Mouse (Mus musculus) lung, adult 18-20 months (tissue): ENCODE results near the gene Tfap2c.

Experiments
- DNase-seq, 2 experiments: peaks; one replicate each; pipeline ENCODE4 v3.0.0; 2022; ENCODE audit warnings: mixed read lengths in 2 of 2

Gene Tfap2c

DNA sequence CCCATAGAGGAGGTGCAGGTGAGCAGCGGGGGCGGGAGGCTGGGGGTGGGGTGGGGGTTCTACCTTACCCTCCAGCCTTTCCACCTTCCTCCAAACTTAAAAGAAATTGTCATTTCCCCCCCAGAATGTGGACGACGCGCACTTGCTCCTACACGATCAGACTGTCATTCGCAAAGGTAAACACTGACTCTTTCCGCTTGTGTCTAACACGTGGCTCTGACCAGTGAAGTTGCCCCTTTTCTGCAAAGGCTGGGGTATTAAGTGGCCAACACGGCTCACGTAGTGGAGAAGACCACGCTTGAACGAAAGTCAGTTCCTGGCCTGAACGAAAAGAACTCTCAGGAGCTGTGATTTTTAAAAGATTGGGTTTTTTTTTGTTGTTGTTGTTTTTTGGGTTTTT is 2.5 kb downstream of the Tfap2c start:
- DNase-seq: no peak

DNA sequence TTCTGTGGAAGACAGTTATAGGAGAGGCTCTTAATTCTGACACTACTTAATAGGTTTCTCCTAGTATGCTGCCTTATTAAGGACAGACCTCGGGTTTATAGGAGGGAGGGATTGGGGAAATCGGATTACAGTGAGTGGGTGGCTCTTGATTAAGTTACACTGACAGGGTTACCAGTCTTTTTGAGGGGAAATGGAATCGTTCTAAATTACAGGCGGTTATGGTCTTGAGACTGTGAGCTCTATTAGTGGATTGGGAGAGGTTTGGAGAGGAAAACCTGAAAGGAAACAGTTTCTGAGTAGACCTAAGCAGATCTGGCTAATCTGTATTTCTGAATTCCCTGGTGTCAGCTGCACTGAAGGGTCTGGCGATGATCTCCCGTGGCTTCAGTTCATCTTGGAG is 3.3 kb downstream of the Tfap2c start:
- no peak for DNase-seq

GRCm38 (mm10) chr2:172554211-172554610 is 4.8 kb downstream of the Tfap2c start:
- no peak for DNase-seq

GRCm38 (mm10) chr2:172558674-172559468 is 9.5 kb downstream of the Tfap2c start:
- no peak for DNase-seq

DNA sequence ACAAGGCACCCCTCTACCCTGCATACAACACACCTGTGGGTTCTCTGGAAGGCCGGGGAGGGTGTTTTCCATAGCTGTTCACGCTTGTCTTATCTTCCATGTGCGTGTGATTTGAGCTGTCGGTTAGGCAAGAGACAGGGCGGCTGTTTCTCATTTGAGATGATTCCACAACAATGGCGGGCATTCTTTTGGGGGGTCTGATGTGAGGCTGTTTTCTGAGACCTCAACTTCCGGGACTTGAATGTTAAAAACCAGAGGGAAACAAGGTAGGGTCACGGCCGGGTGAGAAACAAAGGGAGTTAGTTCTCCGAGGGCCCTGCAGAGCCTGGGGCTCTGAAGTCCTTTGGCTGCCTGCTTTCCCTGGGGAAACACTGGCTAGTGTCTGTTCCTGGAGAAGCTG is 11.6 kb downstream of the Tfap2c start:
- DNase-seq: no peak

DNA sequence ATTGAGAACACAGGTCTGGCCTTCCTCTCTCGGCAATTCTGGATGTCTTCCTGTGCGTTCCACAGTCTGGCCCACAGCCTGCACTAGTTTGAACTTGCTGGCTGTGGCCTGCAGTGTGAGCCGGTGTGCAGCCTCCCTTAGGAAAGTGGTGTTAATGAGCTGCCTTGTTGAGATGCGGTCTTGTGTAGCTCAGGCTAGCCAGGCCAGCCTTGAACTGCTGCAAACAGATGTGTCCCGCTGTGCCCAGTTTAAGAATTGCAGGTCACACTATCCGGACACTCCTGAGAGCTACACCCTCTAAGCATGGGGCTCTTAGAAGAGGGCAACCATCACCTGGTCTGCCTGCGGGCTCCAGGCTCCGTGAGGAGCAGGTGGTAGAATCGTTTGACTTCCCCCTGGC is 18.4 kb downstream of the Tfap2c start:
- no peak for DNase-seq

DNA sequence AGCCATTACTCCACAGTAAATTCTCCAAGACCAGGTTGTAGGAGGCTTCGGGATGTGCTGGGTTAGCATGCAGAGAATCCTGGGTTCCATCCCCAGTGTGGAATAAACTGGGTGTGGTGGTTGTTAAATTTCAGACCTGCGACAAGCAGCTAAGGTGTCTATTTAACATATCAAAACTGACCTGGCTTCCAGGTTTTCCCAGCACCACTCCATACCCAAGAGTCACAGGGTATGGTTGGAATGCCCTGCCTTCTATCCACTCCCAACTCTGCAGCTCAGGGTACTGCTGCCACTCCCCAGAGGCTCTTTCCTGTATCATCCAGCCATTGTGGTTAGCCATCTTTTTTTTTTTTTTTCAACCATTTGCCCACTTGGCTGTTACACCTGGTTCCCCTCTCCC is 19.1 kb downstream of the Tfap2c start:
- no peak for DNase-seq

GRCm38 (mm10) chr2:172577196-172577766 is 27.9 kb downstream of the Tfap2c start:
- DNase-seq: no peak

DNA sequence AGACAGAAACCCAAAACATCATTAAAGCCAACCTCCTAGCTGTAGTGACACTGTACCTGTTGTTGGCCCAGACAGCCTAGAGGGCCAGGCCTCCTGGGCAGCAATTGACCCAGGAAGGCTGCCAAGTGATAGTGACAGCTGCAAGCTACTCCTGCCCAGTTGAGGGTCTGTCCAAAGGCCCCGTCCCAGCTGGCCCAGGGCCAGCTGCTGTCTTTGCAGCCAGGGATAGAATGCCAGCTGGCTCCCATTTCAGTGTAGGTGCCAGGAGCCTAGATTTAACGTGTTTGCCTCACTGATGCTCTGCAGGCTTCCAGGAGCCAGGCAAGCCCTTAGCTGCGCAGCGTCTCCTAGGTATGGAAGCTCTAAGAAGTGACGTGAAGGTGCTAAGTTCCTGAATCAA is 29.8 kb downstream of the Tfap2c start:
- DNase-seq: no peak

DNA sequence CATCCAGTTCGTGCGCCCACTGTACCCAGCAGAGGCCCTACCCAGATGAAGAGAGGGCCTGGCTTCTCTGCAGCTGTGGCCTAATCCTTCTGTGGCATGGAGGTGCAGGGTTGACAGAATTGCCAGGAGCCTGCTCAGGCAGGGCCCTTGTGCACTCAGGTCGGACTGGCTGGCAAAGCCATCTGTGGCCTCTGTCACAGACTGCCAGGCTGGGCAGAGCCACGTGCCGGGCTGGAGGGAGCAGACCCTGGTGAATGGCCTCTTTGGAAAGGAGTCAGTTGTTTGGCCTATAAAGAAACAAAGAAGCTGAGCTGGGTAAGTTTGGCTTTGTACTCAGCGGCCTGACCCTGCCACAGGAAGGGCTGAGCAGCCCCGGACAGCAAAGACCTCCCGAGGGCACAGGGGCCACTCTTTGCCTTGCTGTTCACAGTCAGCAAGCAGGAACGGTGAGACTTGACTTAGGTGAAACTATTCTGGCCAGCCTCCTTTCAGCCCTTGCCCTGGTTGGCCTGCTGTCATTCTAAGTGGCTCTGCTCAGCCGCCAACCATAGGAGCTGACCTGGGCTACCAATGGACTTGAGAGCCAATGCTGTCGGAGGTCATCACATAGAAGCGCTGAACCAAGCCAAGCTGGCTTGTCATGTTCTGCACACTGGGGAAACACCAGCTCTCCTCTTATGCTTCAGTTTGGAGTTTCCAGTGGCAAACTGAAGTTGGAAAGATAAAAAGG is 31.3 kb downstream of the Tfap2c start:
- DNase-seq: no peak

GRCm38 (mm10) chr2:172583312-172583711 is 33.9 kb downstream of the Tfap2c start:
- no peak for DNase-seq

DNA sequence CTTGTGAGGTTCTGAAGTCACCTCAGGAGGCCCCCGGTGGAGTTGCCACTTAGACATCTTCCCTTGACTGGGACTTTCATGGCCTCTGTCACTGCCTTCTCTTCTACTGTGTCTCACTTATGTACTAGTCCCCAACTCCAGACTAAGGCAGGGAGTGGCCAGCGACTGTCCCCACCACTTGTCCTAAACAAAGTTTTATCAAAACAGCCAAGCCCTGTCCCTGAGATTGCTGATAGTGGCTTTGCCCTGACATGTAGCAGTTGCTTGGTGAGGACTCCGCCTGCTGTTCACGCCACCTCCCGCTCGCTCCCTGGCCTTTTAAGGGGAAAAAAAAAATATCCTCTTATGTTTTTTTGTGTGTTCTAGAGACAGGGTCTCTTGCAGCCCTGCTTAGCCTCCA is 35.9 kb downstream of the Tfap2c start:
- no peak for DNase-seq

DNA sequence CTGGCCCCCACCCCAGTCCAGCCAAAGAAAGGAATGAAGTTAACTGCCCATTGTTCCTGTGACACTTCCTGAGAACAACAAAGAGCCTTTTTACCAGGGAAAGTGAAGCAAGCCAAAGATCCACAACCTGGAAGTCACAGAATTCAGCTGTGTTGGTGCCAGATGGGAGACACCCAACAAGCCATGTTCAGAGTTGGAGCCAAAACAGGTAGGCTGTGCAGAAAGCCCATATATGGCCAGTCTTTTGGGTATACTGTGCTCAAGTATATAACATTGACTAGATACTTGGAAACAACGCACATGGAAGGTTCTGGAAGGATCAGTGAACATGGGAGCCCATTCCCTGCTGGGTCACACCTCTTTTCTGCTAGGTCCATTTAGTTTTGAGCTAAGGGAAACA is 39.7 kb downstream of the Tfap2c start:
- no peak for DNase-seq

DNA sequence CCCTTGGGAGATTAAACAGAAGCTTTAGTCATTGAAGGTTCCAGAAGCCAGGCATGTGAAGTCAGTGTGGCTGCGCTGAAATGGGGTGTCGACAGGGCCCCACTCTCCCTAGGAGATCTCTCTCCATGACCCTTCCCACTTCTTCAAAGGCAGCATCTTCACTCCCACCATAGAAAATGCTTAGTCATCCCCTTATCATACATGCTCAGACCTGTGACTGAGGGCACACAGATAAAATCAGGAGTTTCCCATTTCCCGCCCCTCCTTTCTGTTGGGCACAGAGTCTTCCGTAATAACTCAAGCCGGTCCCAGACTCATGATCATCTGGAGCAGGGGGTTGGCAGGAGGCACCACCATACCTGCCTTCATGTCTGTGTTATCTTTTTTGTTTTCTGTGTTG is 41.4 kb downstream of the Tfap2c start:
- DNase-seq: no peak

GRCm38 (mm10) chr2:172594326-172594725 is 44.9 kb downstream of the Tfap2c start:
- no peak for DNase-seq

DNA sequence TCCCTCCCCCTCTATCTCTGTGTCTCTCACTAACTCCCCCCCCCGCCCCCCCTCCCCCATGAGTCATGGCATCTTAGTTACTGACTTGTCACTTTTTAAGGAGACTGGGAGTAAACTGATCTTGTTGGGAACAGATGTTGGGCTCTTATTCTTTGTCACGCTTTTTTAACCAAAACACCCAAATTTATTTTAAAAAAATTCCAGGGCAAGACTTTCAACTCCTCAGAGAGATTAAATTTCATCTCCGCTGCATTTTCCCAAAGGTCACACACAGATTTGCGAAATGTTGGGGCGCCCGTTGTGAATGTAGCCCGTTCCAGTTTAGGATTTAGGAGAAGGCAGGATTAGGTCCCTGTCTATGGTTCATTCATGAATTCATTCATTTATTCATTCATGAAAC is 47.7 kb downstream of the Tfap2c start:
- no peak for DNase-seq

DNA sequence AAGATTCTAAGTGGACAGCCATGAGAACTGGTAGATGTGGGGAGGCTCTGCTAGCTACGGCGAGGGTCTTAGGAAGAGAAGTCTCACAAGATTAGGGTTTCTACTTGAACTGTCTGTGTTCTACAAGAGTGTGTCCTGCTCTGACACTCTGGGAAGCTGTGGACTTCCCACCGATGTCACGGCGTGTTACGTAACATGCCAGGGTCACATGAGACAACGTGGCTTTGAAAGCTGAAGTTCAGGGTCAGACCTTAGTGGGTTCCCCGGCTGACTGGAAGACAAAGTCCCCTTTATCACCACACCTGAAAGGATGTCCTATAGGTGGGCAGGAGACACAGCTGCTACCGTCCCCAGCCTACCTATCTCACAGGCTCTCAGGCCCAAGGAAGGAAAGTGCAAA is 48.5 kb downstream of the Tfap2c start:
- DNase-seq: no peak

DNA sequence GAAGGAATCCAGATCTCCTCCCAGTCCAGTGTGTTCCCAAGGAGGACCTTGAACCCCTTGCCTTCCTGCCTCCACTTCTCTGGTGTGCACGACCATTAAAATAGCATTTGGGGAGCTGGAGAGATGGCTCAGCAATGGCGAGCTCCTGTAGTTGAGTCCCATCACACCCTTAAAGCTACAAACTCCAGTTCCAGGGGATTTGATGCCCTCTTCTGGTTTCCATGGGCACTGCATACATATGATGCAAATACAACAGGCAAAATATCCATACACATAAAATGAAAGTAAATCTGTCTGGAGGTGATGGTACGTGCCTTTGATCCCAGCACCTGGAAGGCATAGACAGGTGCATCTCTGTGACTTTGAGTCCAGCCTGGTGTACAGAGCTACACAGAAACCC is 55.2 kb downstream of the Tfap2c start:
- DNase-seq: no peak

DNA sequence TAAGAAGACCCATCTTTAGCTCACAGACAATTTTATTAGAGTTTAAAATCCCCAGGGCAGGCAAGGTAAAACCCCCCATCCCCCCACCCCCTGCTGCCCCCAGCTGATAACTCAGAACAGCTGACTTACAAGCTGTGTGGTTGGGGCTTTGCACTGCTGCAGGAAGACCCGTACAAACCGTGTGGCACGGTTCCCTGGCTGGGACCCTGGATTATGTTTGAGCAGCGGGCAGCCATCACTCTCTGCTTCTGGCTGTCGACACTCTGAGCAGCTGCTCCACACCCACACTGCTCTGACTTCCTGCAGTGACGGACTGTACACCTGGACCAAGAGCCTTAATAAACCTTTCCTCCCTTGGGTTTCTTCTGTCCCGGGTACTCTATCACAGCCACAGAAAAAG is 56.2 kb downstream of the Tfap2c start:
- no peak for DNase-seq

DNA sequence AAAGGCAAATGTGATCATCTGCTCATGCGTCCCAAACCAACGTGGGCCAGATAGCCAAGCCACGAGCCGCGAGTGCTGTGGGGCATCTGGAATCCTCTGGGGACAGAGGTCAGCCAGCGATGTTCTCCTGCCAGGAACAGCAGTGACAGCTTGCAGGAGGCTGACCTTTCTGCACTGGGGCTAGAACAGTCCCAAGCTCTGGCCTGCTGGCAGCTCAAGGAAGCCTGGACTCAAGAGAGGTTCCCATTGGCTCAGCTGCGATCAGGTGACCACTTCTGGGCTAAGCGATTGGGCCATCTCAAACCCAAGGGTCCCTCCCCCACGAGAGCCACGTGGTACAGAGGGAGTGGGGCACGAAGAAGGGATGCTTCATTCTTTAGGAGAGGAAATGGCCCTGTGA is 58.3 kb downstream of the Tfap2c start:
- no peak for DNase-seq
